Mouse (Mus musculus) brown adipose tissue, adult 24 weeks (tissue): ENCODE measurements at regions not wholly inside any gene's neighbourhood (a gene's known extent, or its start where the extent isn't known, plus 50 kb on each side); places are given as distances from the start of the nearest gene placed in this dataset.

Experiments
- H3K27ac ChIP-seq: fragments of 200-500 bp; replicated peaks from 2 replicates; pipeline ENCODE4 v1.5.1; 2012; ENCODE audit warnings: low read depth, mild to moderate bottlenecking, low read length
- H3K4me1 ChIP-seq: fragments of 200-500 bp; 2 replicates; pipeline ENCODE4 v1.6.1; 2012; ENCODE audit warnings: low read length, mixed read lengths; ENCODE audit not compliant: control insufficient read depth, insufficient read depth, insufficient read length
- H3K4me3 ChIP-seq: fragments of 200-500 bp; 2 replicates; pipeline ENCODE4 v1.5.1; 2012; ENCODE audit warnings: low read depth, mild to moderate bottlenecking, low read length, moderate library complexity; ENCODE audit not compliant: insufficient read depth

- no peak overlapping the region for H3K4me3 ChIP-seq
- no peak overlapping the region for H3K27ac ChIP-seq
- H3K4me1 ChIP-seq: no peaks in the 10 kb centered on the region
Observed at GRCm38 (mm10) chr13:101096221-101096620, 263.0 kb upstream of the Slc30a5 start.

- H3K4me1 ChIP-seq: no peaks in the 10 kb centered on the region
- no peak overlapping the region for H3K4me3 ChIP-seq
- no peak overlapping the region for H3K27ac ChIP-seq
Observed at GRCm38 (mm10) chr13:101095057-101095831, 262.0 kb upstream of the Slc30a5 start.

GRCm38 (mm10) chr13:101092743-101093131, 259.5 kb upstream of the Slc30a5 start:
- Histone ChIP-seq H3K4me1 (no peaks in the 10 kb centered on the region), H3K4me3 (no peak overlapping the region), H3K27ac (no peak overlapping the region)

GRCm38 (mm10) chr13:101092033-101092742, 259.0 kb upstream of the Slc30a5 start:
- no peaks in the 10 kb centered on the region for H3K4me1 ChIP-seq
- H3K4me3 ChIP-seq: no peak overlapping the region
- H3K27ac ChIP-seq: no peak overlapping the region

- no peaks in the 10 kb centered on the region for H3K4me1 ChIP-seq
- H3K27ac ChIP-seq: no peak overlapping the region
- H3K4me3 ChIP-seq: no peak overlapping the region
Observed at GRCm38 (mm10) chr13:101085182-101085581, 252.0 kb upstream of the Slc30a5 start.

- Histone ChIP-seq H3K4me1 (no peaks in the 10 kb centered on the region), H3K4me3 (no peak overlapping the region), H3K27ac (no peak overlapping the region)
Observed at GRCm38 (mm10) chr13:101084193-101084592, 251.0 kb upstream of the Slc30a5 start.

GRCm38 (mm10) chr13:101083416-101083815, 250.2 kb upstream of the Slc30a5 start:
- Histone ChIP-seq H3K27ac (no peak overlapping the region), H3K4me1 (no peaks in the 10 kb centered on the region), H3K4me3 (no peak overlapping the region)

- Histone ChIP-seq H3K27ac (no peak overlapping the region), H3K4me3 (no peak overlapping the region), H3K4me1 (no peaks in the 10 kb centered on the region)
Observed at GRCm38 (mm10) chr13:101068489-101068888, 235.3 kb upstream of the Slc30a5 start.

GRCm38 (mm10) chr13:101062582-101062981, 229.4 kb upstream of the Slc30a5 start:
- Histone ChIP-seq H3K27ac (no peak overlapping the region), H3K4me1 (no peaks in the 10 kb centered on the region)

GRCm38 (mm10) chr13:101061233-101062144, 228.3 kb upstream of the Slc30a5 start:
- H3K4me1 ChIP-seq: no peaks in the 10 kb centered on the region
- no peak overlapping the region for H3K27ac ChIP-seq
- no peak overlapping the region for H3K4me3 ChIP-seq

More at GRCm38 (mm10) chr13:101062582-101062981, 229.4 kb upstream of the Slc30a5 start:
- H3K4me3 ChIP-seq: no peak overlapping the region

GRCm38 (mm10) chr13:101049511-101049910, 216.3 kb upstream of the Slc30a5 start:
- H3K4me1 ChIP-seq: no peaks in the 10 kb centered on the region
- H3K4me3 ChIP-seq: no peak overlapping the region
- no peak overlapping the region for H3K27ac ChIP-seq

- H3K4me3 ChIP-seq: no peak overlapping the region
- H3K4me1 ChIP-seq: no peaks in the 10 kb centered on the region
- H3K27ac ChIP-seq: no peak overlapping the region
Observed at GRCm38 (mm10) chr13:101032594-101032993, 199.4 kb upstream of the Slc30a5 start.

GRCm38 (mm10) chr13:101026043-101026442, 192.8 kb upstream of the Slc30a5 start:
- Histone ChIP-seq H3K4me1 (no peaks in the 10 kb centered on the region), H3K27ac (no peak overlapping the region), H3K4me3 (no peak overlapping the region)

GRCm38 (mm10) chr13:101025488-101025887, 192.3 kb upstream of the Slc30a5 start:
- no peaks in the 10 kb centered on the region for H3K4me1 ChIP-seq
- H3K27ac ChIP-seq: no peak overlapping the region
- no peak overlapping the region for H3K4me3 ChIP-seq

- H3K27ac ChIP-seq: no peak overlapping the region
- H3K4me3 ChIP-seq: no peak overlapping the region
- no peaks in the 10 kb centered on the region for H3K4me1 ChIP-seq
Observed at GRCm38 (mm10) chr13:101024971-101025370, 191.7 kb upstream of the Slc30a5 start.
